Mouse (Mus musculus) cerebellum, postnatal 10 days (tissue): ENCODE results near the gene Gsk3a.

Experiments used
- DNase-seq, 2 experiments: peaks; one replicate each; pipeline ENCODE4 v3.0.0; 2021; ENCODE audit warnings: mixed read lengths in 2 of 2

The Gsk3a gene

DNA sequence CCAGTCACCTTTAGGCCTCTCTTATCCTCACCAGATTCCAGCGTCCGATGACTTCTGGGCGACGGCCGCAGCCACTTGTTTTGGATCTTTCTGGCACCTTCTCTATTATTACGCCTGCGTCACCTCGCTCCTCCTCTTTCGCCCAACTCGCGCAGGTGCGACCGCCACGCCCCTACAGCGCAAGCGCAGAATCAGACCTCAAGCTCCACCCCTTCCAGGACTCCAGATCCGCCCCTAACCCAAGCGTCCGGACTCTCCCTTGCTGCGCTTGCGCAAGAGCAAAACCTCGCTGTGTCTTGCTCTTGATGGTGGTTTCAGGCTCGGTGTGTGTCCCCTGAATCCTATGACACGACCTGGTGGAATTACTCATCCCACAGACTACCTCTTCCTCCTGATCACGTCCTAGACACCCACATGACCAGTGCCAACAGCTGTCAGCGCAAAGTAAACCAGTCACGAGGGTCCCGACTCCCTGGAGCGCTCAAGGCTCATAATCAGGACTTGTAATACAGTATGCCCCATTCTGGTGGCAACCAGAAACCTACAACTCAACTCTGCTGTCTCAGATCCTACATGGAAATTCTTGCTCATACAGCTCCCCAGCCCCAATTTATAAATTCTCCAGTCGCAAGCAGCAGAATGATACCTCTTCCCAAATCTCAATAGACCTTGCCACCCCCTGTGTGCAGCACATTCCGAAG lies 17.7 kb downstream of the Gsk3a start:
- DNase-seq = peak; percentile 96 to 98

DNA sequence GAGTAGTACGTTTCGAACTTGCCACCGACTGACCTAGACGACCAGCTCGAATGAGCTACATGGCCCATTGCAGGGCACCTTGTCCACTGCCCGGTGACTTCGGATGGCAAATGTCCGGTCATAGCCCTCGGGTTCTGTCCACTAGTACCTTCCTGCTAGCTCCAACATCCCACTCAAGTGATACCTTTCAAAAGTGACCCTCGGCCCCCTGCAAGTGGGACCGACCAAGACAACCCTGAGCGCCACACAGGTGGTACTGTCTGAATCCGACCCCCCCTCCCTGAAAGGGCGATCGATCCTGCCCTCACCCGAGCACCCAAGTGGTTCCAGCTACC lies 18.3 kb downstream of the Gsk3a start:
- DNase-seq = no peak

DNA sequence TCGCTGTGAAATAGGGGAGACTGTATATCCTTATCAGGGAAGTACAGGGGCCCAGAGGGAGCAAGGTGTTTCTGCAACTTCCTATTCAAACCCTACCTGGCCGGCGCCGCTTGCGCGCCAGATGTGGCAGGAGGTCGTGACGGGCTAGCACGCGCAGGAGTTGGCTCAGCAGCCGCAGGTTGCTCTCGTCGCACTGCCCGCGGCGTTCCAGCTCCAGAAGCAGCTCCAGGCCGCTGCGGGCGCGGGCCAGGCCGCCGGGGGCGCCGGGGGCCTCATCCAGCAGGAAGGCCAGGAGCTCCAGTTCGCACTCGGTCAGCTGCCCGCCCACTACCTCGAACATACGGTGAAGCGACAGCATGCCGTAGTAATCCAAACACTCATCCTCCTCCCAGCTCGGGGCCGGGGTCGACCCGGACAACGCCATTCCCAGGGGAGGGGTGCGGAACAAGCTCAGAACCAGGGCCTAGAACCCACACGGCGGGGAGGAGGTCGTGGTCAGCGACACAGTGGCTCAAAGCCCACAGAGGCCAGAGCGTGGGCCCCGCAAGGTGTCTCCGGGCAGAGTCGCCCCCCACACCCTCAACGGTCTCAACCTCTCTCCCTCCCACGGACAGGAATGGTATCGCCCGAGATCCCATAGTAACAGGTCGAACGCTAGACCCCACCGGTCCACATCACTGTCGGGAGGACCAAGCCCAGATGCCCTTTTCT lies 18.8 kb downstream of the Gsk3a start:
- DNase-seq = peak; percentile 86 to 88

DNA sequence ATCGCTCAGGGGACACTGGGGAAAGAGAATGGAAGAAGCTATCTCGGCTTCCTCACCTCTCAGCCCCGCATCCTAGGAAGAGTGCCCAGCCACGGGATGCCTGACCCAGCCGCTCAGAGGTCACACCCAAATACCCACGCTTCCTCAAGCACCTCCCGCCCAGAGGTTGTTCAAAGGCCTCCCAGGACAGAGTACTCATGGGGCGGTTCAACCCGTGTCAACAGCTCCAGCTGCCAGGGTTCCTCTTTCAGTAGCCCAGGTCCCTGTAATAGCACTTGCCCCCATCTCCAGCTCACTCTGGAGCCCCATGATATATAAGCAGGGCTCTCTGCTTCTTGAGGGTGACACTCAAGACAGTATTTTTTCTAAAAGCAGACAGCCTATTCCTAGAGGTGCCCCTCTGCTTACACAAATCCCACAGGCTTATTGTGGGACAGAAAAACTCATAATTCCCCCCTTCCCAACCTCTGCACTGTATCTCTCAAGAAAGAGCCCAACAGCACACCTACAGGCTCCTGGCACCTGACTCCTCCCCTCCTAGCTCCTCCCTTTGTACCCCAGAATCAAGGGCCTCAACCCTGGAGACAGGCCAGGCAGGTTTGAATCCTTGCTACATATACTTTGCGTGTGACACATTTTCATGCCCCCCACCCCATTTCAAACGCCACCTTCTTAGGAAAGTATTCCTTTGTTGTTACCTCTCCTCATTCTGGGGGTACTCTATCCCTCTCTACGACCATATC lies 19.8 kb downstream of the Gsk3a start:
- DNase-seq = no peak

DNA sequence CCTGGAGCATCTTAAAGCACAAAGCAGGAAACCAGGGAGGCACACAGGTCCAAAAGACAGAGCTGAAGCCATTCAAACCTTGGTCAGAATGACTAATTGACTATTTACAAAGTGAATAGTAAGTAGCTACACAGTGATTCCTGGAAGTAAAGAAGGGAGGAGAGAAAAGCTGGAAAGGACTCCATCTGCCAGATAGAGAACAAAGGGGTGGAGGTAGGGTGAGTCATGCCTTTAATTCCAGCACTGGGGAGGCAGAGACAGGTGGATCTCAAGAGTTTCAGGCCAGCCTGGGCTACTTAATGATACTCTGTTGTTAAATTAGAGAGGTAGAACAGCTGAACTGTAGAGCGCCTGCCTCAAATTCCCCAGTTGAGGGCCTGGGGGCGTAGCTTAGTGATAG lies 23.5 kb downstream of the Gsk3a start:
- DNase-seq = no peak

DNA sequence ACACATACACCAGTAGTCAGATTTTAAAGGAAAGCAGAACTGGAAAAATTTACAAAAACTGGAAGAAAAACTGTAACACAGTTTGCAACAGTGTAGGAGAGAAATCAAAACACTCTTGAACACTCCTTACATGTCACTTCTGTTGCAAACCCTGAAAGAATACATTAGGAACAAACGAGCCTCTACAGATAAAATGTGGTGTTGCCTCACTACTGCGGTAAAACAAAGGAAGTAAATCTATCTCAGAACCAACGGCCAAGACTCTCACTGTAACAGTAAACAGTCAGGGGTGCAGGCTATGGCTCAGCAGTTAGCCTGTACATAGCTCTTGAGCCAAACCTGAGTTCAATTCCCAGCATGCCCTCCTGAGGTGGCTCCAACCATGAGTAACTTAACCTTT lies 24.6 kb downstream of the Gsk3a start:
- no peak for DNase-seq

DNA sequence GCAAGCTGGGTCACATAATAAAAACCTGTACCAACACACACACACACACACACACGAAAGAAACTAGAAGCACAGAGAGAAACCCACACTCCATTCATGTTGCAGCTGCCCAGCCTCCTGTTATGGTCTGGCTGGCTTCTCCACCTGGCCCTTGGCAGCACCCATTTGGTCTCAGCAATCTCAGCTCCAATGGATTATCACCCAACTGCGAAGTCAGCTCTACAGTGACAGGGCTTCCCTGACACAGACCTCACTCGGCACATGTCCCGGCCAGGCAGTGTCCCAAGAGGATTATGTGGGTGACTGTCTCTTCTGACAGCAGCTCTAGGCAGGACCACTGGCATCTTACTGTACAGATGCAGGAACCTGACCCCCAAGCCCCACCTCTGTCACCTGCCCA lies 27.2 kb downstream of the Gsk3a start:
- DNase-seq = no peak

DNA sequence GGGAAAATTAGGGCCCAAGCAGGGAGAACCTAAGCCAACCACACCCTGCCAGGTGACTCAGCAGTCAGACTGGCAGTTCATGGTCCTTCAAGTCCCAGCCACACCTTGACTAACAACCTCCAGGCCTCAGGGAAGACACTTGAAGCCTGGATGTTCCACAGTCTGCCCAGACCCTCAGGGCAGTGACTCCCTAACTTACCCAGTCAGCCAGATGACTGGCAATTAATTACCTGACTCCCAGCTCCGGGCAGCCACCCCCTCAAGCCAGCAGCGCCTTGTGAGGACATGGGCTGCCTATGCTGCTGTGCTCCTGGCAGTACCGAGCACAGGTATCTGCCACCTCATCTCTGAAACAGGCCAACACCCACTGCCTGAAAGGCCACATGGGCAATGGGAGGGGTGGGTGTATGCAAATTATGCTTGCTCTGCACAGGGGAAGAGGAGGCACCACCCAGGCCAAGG lies 28.5 kb downstream of the Gsk3a start:
- no peak for DNase-seq

DNA sequence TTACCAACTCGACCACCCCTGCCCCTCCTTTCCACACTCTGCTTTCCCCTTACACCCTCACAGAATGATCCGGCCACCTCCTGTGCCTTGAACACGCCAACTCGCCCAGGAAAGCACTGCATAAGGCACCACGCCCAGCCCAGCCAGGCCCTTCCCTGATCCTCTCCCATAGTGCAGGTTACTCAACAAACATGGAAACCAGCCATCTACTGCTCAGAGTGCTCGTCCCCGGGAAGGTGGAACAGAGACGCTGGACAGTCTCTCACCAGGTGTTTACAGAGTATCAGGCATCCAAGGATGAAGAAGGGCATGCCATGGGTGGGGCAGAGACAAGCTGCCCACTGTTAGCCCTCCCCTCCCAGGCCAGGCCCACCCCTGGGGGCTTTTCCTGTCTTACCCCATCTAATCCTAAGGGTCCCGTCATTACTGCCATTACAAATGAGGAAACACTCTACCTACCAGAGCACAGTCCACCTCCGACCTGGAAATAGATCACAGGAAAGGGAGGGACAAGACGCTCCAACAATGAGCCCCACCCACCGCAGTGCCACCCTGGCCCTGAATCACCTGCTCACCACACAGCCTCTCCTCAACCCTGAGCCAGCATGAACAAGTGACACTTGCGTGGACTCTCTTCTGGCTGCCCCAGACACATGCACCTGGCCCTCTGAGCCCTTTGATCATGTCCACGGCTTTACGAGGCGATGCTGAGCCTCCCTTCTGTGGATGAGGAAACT lies 31.4 kb downstream of the Gsk3a start:
- DNase-seq = peak; percentile 71 to 75

DNA sequence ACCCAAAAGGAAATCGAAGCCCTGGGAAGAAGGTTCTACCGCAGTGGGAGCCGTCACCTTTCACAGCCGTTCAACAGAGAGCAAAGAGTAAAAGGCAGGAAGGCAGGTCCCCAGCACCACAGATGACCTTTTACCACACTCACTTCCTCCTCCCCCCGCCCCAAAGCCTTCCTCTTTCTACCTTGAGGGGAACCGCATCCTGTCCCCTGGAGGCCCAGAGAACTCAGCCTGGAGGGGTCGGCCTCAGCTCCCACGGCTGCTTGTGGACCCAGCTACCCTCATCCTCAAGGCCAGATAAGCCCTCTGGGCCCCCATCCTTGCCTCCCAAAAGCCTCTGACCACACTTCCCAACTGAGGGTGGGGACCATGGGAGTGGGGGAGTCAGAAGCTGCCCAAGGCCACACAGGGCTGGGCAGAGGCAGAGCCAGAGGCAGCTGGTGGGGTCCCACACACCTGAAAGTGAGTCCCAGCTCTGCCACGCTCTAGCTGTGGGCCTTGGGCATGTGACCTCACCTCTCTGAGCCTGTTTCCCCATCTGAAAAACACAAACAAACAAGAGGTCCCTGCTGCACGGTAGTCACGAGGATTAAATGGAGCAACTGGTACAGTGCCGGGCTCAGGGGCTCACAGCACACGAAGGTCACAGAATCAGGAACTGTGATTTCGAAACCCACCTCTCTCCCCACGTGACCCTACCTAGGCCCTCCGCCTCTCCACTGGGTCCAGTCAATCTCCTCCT lies 32.1 kb downstream of the Gsk3a start:
- DNase-seq = no peak

DNA sequence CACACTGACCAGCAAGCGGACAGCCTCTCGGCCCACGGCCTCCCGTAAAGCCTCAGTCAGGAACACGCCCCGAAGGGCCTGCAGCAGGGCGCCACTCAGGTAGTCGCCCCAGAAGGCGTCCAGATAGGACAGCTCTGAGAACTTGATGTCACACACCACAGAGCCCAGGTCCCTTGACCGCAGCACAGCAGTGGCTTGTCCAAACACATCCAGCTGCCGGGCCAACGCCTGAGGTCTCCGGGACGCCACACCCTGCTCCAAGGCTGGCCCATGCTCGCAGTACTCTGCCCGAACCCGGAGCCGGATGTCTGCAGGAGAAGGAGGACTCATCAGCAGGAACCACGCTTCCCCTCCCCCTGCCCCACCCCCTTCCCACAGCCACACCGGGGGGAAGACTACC lies 34.0 kb downstream of the Gsk3a start:
- DNase-seq = no peak

DNA sequence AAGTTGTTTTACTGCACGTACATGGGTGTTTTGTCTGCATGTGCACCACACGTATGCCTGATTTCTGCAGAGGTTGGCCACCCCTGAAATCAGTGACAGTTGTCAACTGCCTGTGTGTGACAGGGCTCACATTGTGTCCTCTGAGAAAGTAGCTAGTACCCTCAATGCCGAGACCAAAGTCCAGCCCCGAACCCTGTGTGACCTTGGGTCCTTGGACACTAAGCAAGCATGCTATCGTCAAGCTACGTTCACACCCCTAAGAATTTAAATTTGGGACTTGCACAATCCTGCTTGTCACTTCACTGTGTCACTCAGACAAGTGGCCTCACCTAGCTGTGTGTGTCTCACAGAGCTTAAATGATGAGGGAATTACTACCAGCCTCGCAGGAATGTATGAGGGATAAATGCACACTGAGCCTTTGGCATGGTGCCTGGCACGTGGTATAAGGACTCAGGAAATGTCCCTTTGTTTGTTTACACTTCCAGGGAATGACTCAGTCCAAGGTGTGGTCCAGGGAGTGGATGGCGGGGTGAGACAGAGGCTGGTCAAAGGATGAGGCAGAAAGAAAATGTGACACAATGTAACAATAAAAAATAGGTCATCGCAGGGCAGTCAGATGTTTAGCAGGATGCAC lies 40.1 kb downstream of the Gsk3a start:
- no peak for DNase-seq

DNA sequence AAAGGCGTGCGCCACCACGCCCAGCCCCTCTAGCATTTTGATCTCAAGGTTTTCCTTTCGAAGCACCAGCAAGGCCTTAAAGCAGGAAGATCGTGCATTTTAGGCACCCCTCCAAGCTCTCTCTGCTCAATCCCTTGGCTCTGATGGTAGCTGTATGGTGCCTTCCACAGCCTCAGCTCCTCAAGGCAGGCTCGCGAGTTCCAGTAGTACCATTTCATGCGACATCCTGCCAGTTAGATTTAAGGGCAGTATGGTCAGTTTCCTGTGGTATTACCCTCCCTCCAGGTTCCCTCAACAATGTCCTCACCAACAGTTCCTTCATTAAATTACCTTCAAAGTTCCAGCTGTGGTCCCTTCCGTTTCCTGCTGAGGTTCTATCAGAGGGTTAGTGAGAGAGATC lies 41.5 kb downstream of the Gsk3a start:
- DNase-seq = no peak

DNA sequence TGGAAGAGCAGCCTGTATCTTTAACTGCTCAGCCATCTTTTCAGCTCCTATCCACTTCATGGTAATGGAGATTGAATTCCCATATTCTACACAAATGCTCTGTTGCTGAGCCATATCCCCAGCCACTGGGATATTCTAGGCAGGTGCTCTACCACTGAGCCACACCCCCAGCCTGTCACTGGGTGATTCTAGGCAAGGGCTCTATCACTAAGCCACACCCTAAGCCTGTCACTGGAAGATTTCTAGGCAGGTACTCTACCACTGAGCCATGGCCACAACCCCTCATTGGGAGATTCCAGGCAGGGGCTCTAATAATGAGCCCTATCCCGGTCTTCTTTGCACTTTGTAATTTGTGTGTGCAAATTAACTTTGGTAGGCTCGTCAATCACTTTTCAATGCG lies 42.5 kb downstream of the Gsk3a start:
- DNase-seq = no peak

DNA sequence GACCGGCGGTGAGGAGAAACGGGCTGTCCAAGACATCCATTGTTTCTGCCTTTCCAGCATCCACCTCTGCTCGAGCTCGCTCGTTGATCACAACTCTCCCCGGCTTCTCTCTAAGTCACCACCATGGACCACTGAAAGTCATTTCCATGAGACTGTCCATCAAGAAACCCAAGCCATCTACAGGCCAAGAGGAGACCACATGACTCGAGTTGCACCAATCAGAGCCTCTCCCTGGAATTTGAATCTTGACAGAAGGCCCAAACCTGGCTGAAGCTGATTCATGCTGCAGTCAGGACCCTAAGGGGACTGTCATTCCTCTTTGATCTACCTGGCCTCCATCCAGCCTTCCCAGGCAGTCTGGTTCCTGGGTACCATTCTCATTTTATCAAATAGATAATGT lies 45.5 kb downstream of the Gsk3a start:
- DNase-seq = peak in 1 of 2 experiments; percentile 54

DNA sequence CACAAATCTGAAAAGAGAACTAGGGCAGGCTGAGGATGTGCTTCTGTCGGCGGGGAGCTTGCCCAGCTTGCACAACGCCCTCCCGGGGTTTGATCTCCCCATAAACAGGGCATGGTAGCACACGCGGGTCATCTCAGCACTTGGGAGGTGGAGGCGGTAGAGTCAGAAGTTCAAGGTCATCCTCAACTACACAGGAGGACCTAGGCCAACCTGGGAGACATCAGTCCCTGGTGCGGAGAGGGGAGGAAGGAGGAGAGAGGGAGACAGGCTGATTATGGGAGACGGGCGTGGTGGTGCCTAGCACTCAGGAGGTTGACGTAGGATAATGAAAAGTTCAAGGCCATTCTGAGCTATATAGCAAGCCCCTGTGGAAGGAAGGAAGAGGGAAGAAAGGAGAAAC lies 46.8 kb downstream of the Gsk3a start:
- no peak for DNase-seq

DNA sequence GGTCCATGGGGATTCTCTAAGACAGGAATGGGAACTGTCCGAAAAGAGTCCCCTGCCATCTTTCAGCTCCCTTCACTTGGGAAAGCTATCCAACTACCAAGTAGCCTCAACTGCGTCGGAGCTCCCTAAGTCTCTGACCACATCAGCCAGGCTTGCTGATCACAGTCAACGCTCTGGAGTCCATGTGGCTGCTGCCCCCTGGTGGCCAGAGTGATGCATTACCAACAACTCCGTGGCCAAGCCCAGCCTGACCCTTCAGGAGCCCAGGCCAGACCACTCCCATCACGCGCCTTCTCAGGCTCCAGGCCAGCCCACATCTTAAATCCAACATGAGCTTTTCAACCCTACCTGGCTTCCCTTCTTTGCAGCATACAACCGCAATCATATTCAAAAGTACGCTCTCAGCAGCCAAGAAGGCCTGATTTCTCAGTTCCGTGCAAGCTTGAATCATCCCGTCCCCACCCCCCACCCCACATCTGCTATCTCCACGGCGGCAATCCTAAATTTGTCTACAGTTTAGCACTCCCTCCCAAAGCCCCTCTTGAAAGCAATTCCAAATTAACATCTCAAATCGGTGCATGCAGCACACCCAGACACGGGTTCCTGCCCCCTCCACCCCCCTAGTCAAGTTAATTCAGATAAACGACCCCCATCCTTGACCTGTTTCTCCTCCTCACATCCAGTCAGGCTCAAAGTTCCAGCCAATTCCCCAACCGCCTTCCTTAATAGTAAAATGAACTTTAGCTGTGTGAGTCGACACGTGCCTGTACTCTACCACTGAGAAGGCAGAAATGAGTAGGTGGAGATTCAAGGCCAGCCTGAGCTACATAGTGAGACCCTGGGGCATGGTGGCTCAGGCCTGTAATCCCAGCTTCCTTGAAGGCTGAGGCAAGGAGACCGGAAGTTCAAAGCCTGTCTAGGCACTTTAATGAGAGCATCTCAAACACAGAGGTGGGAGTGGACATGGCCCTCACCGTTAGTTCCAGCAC lies 49.7 kb downstream of the Gsk3a start:
- peak; percentile 96 to 97 for DNase-seq

DNA sequence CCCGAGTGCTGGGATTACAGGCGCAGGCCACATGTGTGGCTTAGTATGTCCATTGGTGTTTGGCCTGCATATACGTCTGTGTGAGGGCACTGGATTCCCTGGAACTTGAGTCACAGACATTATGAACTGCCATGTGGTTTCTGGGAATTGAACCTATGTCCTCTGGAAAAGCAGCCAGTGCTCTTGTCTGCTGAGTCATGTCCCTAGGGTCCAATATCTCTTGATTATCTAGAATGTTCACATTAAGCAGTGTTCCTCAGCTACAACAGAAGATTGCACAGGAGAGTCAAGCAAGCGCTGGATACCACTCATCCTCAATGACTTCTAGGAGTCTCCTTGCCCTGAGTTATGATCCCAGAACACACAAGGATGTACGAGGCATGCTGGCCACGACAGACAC lies 53.6 kb downstream of the Gsk3a start:
- no peak for DNase-seq

DNA sequence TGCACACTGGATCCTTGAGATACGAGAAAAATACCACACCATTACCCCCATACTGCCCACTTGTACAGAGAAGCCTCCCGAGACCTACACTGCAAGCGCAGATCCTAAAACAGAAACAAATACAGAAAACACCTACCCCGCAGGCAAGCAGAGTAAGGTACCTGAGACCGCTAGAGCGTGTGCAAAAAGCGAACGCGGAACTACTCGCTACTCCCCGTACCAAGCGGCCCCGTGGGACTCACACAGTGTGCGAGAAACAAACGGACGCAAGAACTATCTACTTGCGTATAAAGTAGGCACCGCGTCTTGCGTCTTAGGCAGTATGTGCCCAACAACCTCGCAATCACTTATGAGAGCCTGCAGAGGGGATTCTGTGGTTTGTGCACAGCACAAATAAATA lies 55.8 kb downstream of the Gsk3a start:
- no peak for DNase-seq

DNA sequence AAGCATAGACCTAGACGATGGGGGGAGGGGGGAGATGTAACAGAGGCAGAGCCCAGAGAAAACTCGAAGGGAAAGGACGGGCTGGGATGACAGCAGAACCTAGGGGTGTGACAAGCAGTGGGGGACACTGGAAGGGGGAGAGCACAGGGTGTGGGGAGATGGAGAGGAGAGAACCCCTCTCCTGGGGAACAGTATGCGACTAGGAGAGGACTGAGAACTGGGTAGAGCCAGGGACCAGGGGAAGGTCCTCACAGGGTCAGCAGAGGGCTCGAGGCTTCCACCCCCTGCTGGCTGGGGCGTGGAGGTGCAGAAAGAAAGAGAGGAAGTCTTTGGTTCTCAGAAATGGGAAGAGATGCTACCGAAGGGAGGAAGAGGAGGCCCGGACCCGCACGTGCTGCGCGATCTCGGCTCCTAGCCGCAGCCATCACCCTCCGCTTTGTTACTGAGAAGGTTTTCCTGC lies 56.3 kb downstream of the Gsk3a start:
- DNase-seq = peak; percentile 78 to 82

DNA sequence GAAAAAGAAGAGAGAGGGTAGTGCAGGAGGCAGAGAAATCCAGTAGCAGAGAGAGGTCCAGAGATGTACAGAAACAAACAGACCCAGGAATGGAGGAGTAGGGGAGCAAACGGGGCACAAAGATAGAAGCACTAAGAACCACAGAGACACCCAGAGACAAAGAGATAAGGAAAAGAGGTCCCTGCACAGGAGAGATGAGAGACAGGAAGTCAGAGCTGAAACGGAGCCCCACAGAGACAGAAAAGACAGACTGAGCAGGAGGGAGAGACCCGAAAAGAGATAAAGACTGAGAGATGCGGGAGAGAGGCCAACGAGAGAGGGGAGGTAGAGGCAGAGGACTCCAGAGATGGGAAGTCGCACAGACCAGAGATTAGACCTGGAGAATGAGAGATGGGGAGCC lies 57.1 kb downstream of the Gsk3a start:
- peak in 1 of 2 experiments; percentile 26 for DNase-seq
